Mouse (Mus musculus): ENCODE results near the gene Mboat7.
A peak's percentile ranks its signal among the peaks of the same experiment; 100 is the strongest.
"Not testable (repeated sequence)": the region's sequence is repeated elsewhere in the genome, so short reads cannot be mapped to it uniquely, and the experiment has no call there.

The Mboat7 gene

DNA sequence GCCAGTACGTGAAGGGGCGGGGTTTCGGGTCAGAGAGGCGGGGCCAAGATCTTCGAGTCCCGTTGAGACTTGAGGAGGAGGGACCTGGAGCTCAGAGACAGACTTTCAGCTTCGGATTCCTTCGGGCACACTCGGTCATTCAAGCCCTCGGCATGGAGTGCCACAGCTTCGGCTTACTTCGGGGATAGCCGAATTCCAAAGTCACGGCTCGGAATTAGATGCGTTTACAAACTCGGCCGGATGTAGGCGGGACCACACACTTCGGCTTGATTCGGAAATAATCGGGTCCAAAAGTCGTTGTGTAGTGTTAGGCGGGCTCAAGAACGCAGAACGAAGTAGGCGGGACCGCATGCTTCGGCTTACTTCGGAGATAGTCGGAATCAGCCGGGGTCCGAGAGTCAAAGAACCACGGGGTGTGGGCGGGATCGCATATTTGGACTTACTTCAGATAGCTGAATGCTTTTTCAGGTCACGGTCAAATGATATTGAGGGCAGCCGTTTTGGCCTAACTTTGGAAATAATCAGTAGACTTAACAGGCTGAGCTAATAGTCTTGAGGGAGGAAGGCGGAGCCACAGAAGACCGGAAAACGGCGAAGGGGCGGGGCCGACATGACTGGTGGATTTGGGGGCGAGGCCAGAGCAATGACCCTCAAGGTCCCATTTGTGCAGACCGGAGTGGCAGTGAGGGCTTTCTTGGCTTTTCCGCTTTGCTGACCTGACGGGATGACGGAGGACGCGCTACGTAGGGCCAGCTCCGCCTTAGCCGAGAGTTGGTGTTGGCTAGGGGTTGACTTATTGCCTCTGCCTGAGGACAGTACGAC is at the start of gene Mboat7:
Gene Mboat7, minus strand, starts transcription at position 537 of the 822 bp plus-strand sequence.
- DNase-seq (ENCODE audit: low read depth): peak; percentile 97

- DNase-seq (ENCODE audit: low read depth): not testable (repeated sequence)
These were observed 39.4 kb upstream of the Mboat7 start for GRCm38 (mm10) chr7:3732675-3733074.

GRCm38 (mm10) chr7:3725459-3725858 is 32.1 kb upstream of the Mboat7 start:
- DNase-seq (ENCODE audit: low read depth): not testable (repeated sequence)

GRCm38 (mm10) chr7:3720268-3720667 is 26.9 kb upstream of the Mboat7 start, which contains the start of gene Pirb:
Gene Pirb (minus strand): TSS chr7:3720391.
- DNase-seq (ENCODE audit: low read depth): not testable (repeated sequence)

- no peak for DNase-seq (ENCODE audit: low read depth)
These were observed 21.9 kb upstream of the Mboat7 start for GRCm38 (mm10) chr7:3715249-3715648.

GRCm38 (mm10) chr7:3712264-3712942 is 19.1 kb upstream of the Mboat7 start:
- no peak for DNase-seq (ENCODE audit: low read depth)

DNA sequence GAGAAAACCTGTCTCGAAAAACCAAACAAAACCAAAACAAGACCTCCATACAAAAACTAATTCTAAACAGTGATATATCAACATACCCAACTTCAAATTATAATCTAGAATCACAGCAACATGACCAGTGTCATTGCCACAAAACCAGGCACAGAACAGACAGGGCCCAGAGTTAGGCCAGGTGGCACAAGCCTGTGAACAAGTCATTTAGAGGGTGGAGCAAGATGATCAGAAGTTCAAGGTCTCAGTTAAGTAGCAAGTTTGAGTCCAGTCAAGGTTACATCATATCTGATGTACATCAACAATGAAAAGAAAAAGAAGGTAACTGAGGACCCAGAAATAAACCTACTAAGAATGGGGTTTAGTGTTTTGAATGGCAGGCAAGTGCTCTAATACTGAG is 15.7 kb upstream of the Mboat7 start:
- DNase-seq (ENCODE audit: low read depth): no peak

DNA sequence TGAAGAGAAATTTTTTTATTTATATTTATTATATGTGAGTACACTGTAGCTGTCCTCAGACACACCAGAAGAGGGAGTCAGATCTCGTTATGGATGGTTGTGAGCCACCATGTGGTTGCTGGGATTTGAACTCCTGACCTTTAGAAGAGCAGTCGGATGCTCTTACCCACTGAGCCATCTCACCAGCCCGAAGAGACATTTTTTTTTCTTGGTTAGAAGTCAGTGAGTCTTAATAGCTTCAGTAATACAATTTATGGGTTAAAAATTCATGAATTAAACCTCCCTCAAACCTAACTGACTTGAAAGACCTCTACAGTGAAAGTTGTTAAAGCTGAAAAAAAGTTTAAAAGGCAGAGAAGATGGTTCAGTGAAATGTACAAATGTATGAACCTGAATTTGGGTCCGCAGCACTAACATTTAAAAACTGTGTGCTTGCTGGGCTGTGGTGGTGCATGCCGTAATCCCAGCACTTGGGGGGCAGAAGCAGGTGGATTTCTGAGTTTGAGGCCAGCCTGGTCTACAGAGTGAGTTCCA is 15.2 kb upstream of the Mboat7 start:
- DNase-seq (ENCODE audit: low read depth): not testable (repeated sequence)

GRCm38 (mm10) chr7:3707568-3708413 is 14.5 kb upstream of the Mboat7 start:
- DNase-seq (ENCODE audit: low read depth): no peak

DNA sequence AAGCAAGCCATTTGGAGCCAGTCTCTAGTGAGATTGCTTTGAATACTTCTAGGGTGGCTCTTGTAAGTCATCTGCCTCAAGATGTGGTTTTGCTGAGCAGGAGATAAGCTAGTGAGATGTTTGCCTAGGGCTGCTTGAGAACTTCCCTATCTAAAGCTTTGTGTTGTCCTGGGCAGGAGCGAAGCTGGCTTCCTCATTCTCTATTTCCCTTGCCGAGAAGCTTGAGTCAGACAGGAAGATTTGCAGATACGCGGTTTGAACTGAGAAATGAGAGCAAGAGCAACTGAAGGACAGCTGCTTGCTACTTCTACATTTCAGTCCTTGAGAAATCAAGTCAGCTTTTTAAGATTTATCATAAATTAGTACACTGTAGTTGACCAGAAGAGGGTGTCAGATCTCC is 13.7 kb upstream of the Mboat7 start:
- peak; percentile 77 for DNase-seq (ENCODE audit: low read depth)

GRCm38 (mm10) chr7:3706343-3706934 is 13.1 kb upstream of the Mboat7 start:
- DNase-seq (ENCODE audit: low read depth): no peak

GRCm38 (mm10) chr7:3705911-3706310 is 12.6 kb upstream of the Mboat7 start:
- DNase-seq (ENCODE audit: low read depth): no peak

- not testable (repeated sequence) for DNase-seq (ENCODE audit: low read depth)
These were observed 12.1 kb upstream of the Mboat7 start for GRCm38 (mm10) chr7:3705461-3705860.

DNA sequence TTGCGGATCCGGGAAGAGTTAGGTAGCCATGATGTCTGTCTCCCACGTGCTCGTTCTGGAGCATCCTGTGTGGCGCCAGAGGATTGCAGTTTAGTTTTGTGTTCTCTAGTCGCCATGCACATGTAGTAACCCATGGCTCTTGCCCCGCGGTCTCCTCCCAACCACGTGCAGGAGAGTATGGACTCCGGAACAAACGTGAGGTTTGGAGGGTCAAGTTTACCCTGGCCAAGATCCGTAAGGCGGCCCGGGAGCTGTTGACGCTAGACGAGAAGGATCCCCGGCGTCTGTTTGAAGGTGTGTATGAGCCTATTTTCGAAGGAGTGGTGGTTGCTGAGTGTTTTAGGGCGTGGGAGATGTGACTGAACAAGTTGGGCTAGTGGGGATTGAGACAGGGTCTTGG is 11.2 kb upstream of the Mboat7 start:
- DNase-seq (ENCODE audit: low read depth): no peak

DNA sequence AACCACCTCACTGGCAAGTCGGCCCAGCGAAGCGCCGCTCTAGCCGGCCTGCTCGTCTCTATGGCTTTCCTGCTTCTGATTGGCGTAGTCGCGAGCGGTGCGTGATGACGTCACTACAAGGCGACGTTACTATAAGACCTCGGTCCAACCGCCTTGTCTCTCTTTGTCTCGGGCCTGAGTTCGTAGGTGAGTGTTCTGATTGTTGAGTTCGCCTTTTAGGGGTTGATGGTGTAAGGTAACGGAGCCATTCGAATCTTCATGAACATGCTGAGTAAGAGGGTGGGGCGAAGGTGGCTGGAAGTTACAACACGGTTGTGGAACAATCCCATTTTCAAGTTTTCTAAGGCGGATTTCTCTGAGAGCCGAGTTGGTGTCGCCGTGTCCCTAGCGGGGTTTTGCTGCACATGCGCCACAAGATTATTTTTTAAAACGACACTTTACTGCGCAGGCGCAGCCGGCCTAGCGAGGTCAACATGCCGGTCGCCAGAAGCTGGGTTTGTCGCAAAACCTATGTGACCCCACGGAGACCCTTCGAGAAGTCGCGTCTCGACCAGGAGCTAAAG is 10.6 kb upstream of the Mboat7 start, which contains the start of gene Rps9:
Gene Rps9, plus strand, starts transcription at position 115 of the 563 bp plus-strand sequence.
- peak; percentile 94 for DNase-seq (ENCODE audit: low read depth)

- DNase-seq (ENCODE audit: low read depth): no peak
These were observed 10.0 kb upstream of the Mboat7 start for GRCm38 (mm10) chr7:3703148-3703878.

GRCm38 (mm10) chr7:3698471-3698870 is 5.1 kb upstream of the Mboat7 start:
- DNase-seq (ENCODE audit: low read depth): no peak

DNA sequence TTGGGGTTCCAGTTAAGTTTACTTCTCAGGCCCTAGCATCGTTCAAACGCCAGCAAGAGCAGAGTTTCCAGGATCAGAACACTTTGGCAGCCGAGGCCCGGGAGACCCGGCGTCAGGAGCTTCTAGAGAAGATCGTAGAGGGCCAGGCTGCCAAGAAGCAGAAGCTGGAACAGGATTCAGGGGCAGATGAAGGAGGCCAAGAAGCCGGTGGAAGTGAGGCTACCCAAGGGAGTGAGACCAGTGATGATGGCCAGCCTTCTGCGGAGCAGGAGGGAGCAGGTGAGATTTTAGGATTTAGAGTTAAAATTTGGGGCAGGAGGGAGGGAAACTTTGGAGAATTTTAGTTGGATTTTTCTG is 1.6 kb upstream of the Mboat7 start:
- DNase-seq (ENCODE audit: low read depth): not testable (repeated sequence)

- DNase-seq (ENCODE audit: low read depth): peak; percentile 76
These were observed 989 bp upstream of the Mboat7 start for GRCm38 (mm10) chr7:3694076-3694948.

GRCm38 (mm10) chr7:3693809-3694075 is 419 bp upstream of the Mboat7 start:
- no peak for DNase-seq (ENCODE audit: low read depth)
